Mouse (Mus musculus) erythroblast, embryonic 14.5 days (primary cell): ENCODE results near the gene Rtel1. TPM values are rescaled to one million over a fixed set of nuclear protein-coding genes. Genes with fewer than 3 reads are reported as not detected.
A peak's percentile ranks its signal among the peaks of the same experiment; 100 is the strongest.

Experiments
- H3K27me3 ChIP-seq: 2 replicates; pipeline ENCODE4 v1.6.1; 2012; ENCODE audit warnings: inconsistent platforms; ENCODE audit not compliant: control insufficient read depth
- H3K36me3 ChIP-seq: 2 replicates; pipeline ENCODE4 v1.6.1; 2012; ENCODE audit warnings: mild to moderate bottlenecking, inconsistent platforms; ENCODE audit not compliant: control insufficient read depth
- H3K4me1 ChIP-seq: 2 replicates; pipeline ENCODE4 v1.6.1; 2012; ENCODE audit warnings: inconsistent platforms; ENCODE audit not compliant: control insufficient read depth
- H3K4me3 ChIP-seq: replicated peaks from 2 replicates; pipeline ENCODE3; 2012; ENCODE audit warnings: moderate library complexity, mild to moderate bottlenecking, inconsistent platforms
- H3K9me3 ChIP-seq: 2 replicates; pipeline ENCODE4 v1.6.1; 2012; ENCODE audit warnings: low read length, inconsistent platforms, mixed read lengths; ENCODE audit not compliant: control insufficient read depth
- GATA1 ChIP-seq: IDR thresholded peaks from 2 replicates; pipeline ENCODE4 v1.6.1; 2012; ENCODE audit warnings: low read length, inconsistent platforms, mixed read lengths
- TAL1 ChIP-seq: IDR thresholded peaks from 3 replicates; pipeline ENCODE4 v1.6.1; 2012; ENCODE audit warnings: low read length, inconsistent platforms, mixed read lengths
- polyA plus RNA-seq: library from polyadenylated mRNA; stranded (reverse); fragments of >175 nt; gene quantifications from 2 replicates; pipeline ENCODE4 v1.2.3, GENCODE M21; 2012

The Rtel1 gene
- polyA plus RNA-seq, 1 experiment, result 0.91 TPM

- peaks cover 39% of the 10 kb centered on the region for H3K36me3 ChIP-seq
- peaks cover 18% of the 10 kb centered on the region for H3K4me1 ChIP-seq
- H3K27me3 ChIP-seq, result peaks cover 38% of the 10 kb centered on the region
- H3K9me3 ChIP-seq, result no peaks in the 10 kb centered on the region
- TF ChIP-seq TAL1 (no peak), GATA1 (no peak)
- H3K4me3 ChIP-seq, result peak overlapping the region; percentile 90
Observed at GRCm38 (mm10) chr2:181320103-181320499, 562 bp downstream of the Rtel1 start.

DNA sequence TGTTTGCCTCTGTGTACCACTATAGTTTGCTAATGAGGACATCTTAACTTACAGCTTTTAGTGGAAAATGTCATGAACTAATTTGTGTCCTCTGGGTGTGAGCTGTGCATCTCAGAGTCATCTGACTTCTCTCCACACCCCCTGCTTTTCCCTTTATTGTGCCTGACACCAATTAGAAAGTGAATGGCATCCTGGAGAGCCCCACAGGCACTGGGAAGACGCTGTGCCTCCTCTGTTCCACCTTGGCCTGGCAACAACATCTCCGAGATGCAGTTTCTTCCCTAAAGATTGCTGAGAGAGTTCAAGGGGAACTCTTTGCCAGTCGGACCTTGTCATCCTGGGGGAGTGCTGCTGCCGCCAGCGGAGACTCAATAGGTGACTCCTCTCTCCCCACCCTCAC, 2.6 kb downstream of the Rtel1 start:
- H3K36me3 ChIP-seq, result peaks cover 60% of the 10 kb centered on the region
- H3K4me1 ChIP-seq, result peaks cover 18% of the 10 kb centered on the region
- no peaks in the 10 kb centered on the region for H3K9me3 ChIP-seq
- no peak overlapping the region for H3K4me3 ChIP-seq
- peaks cover 17% of the 10 kb centered on the region for H3K27me3 ChIP-seq
- TF ChIP-seq TAL1 (no peak), GATA1 (no peak)

GRCm38 (mm10) chr2:181326098-181326497, 6.6 kb downstream of the Rtel1 start:
- H3K9me3 ChIP-seq, result no peaks in the 10 kb centered on the region
- H3K4me1 ChIP-seq, result no peaks in the 10 kb centered on the region; the same call in 1 of the 2 replicates
- TF ChIP-seq GATA1, result no peak
- no peak for TF ChIP-seq TAL1
- H3K27me3 ChIP-seq, result no peaks in the 10 kb centered on the region
- peaks cover 93% of the 10 kb centered on the region for H3K36me3 ChIP-seq
- H3K4me3 ChIP-seq, result no peak overlapping the region

- Histone ChIP-seq H3K27me3 (no peaks in the 10 kb centered on the region), H3K4me3 (no peak overlapping the region), H3K9me3 (no peaks in the 10 kb centered on the region), H3K36me3 (peaks cover 93% of the 10 kb centered on the region), H3K4me1 (no peaks in the 10 kb centered on the region)
- TF ChIP-seq GATA1 (no peak), TAL1 (no peak)
Observed at GRCm38 (mm10) chr2:181332542-181332941, 13.0 kb downstream of the Rtel1 start.

DNA sequence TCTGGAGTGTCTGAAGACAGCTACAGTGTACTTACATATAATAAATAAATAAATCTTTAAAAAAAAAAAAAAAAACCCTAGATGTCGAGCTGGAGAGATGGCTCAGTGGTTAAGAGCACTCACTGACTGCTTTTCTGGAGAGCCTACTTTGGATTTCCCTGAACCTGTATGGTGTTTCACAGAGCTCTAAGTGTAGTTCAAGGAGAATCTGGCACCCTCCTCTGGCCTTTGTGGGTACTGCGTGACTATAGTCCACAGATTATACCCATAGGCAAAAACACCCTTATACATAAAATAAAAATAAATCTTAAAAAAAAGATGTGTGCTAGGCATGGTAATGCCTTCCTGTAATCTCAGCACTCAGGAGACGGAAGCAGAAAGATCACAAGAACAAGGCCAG, 14.5 kb downstream of the Rtel1 start:
- no peak for TF ChIP-seq TAL1
- no peak for TF ChIP-seq GATA1
- Histone ChIP-seq H3K27me3 (no peaks in the 10 kb centered on the region), H3K4me3 (no peak overlapping the region), H3K36me3 (peaks cover 92% of the 10 kb centered on the region), H3K9me3 (no peaks in the 10 kb centered on the region), H3K4me1 (no peaks in the 10 kb centered on the region)

GRCm38 (mm10) chr2:181340426-181340825, 20.9 kb downstream of the Rtel1 start:
- peaks cover 89% of the 10 kb centered on the region for H3K36me3 ChIP-seq

DNA sequence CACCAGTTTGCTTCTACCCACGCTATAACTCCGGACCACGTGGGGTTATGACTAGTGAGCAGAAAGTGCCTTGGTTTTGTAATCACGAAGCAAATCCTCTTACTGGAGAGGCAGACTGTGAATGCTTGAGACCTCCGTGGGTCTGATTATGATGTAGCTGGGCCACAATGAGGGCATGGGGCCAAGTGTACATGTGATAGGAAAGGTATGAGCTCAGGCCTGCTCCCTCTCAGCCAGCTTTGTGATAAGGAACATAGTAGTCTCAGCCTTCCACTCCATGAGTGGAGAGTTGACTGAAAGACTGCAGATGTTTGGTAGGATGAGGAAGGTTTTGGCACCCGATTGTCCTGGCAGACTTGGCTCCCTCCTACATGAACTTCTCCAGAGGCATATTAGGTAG, 23.2 kb downstream of the Rtel1 start:
- no peaks in the 10 kb centered on the region for H3K27me3 ChIP-seq
- no peaks in the 10 kb centered on the region for H3K9me3 ChIP-seq
- H3K4me1 ChIP-seq, result no peaks in the 10 kb centered on the region
- peaks cover 88% of the 10 kb centered on the region for H3K36me3 ChIP-seq
- H3K4me3 ChIP-seq, result no peak overlapping the region
- TF ChIP-seq TAL1 (no peak), GATA1 (no peak)

More at GRCm38 (mm10) chr2:181340426-181340825, 20.9 kb downstream of the Rtel1 start:
- Histone ChIP-seq H3K9me3 (no peaks in the 10 kb centered on the region), H3K4me3 (no peak overlapping the region), H3K4me1 (no peaks in the 10 kb centered on the region), H3K27me3 (no peaks in the 10 kb centered on the region)
- no peak for TF ChIP-seq GATA1
- no peak for TF ChIP-seq TAL1

DNA sequence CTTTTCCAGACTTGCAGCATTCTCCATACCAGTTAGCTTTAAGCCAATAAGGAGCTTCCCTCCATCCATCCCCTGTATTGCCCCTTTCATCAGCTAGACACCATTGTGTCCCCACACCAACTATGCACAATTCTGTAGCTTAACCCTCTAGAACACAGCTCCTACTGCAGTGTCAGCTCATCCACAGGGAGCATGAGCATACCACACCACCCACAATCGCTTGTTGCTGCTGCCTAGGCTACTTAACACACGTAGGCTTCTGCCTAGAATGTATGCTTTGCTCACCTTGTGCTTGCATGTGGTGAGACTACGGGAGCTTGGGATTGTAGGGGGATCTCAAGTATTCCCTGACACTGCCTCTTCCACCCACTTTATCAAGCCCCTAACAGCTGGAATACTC, 37.2 kb downstream of the Rtel1 start:
- Histone ChIP-seq H3K27me3 (no peaks in the 10 kb centered on the region), H3K4me3 (no peak overlapping the region), H3K4me1 (no peaks in the 10 kb centered on the region), H3K36me3 (peaks cover 100% of the 10 kb centered on the region), H3K9me3 (no peaks in the 10 kb centered on the region)
- TF ChIP-seq GATA1, result no peak
- TF ChIP-seq TAL1, result no peak

- peaks cover 44% of the 10 kb centered on the region for H3K4me1 ChIP-seq
- peaks cover 58% of the 10 kb centered on the region for H3K36me3 ChIP-seq
- peak overlapping the region; percentile 68 for H3K4me3 ChIP-seq
- no peaks in the 10 kb centered on the region for H3K9me3 ChIP-seq
- H3K27me3 ChIP-seq, result no peaks in the 10 kb centered on the region
- TF ChIP-seq TAL1, result no peak
- TF ChIP-seq GATA1, result no peak
Observed at GRCm38 (mm10) chr2:181363946-181364345, 44.4 kb downstream of the Rtel1 start.

DNA sequence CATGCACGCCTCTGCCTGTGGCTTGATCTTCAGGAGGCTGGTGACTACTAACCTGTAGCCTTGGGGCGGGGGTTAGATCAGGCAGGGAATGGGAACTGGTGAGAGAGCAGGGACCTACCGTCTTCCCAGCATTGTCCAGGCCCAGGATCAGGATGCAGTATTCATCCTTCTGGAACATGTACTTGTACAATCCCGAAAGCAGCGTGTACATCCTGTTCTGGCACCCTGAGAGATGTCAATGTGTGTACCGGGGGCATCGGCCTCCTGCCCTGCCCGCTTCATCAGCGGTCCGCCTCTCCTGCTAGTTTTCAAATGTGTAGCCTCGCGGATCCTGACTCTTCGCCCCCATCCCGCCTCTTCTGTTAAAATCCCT, 44.9 kb downstream of the Rtel1 start:
- Histone ChIP-seq H3K9me3 (no peaks in the 10 kb centered on the region), H3K36me3 (peaks cover 58% of the 10 kb centered on the region), H3K4me3 (peak overlapping the region; percentile 68), H3K27me3 (no peaks in the 10 kb centered on the region), H3K4me1 (peaks cover 44% of the 10 kb centered on the region)
- TF ChIP-seq TAL1 (no peak), GATA1 (no peak)
